Mouse (Mus musculus): ENCODE results near the gene Spryd3.

DNA sequence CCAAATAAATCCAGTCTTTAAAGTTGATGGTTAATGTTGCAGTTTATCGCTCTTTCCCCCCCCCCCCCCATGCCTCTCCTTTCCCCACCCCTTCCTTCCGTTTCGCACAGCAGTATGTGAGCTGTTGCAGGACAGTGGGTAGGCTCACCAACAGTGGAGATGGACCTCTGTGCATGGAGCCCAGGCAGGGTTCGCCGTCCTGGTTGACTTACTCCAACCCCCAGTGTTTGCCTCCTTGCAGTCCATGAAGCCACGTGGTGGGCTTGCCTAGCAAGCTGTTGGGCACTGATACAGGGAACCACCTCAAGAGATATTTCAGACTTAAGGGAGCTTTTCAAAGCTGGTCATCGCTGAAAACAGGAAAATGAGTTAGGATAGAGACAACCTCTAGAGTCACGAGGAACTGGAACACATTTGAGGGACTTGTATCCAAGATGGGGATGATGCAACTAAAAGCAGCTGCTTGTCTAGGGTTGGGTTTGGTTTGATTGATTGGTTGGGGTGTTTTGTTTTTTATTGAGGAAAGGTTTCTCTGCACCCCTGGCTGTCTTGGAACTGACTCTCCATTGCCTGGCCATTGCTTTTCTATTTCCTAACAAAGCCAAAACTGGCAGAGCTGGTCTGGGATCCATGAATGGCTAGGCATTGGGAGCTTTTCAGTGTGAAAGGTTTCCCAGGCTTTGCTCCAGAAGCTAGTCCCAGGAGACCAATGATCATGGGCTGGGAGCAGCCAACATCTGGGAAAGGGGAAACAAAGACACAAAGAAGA is 38.7 kb downstream of the Spryd3 start:
- no peak for TF ChIP-seq POLR2A (IDR thresholded peaks at IDR 0.05; ENCODE audit: low read depth, low read length)
- TF ChIP-seq CTCF (IDR thresholded peaks at IDR 0.05; ENCODE audit: extremely low read depth, insufficient read depth, insufficient read length, insufficient replicate concordance), result no peak
